Mouse (Mus musculus) stomach, embryonic 14.5 days (tissue): ENCODE results near the gene Lingo2. TPM values are rescaled to one million over a fixed set of nuclear protein-coding genes. Genes with fewer than 3 reads are reported as not detected.

ENCODE experiments used
- ATAC-seq: fragments of 200-750 bp; cut with Nextera tagmentation; 2 replicates; pipeline ENCODE4 v1.8.0; 2017; ENCODE audit warnings: low read depth, moderate TSS enrichment; ENCODE audit not compliant: insufficient number of reproducible peaks, insufficient read depth, low FRiP score
- H3K27ac ChIP-seq: fragments of 300-500 bp; sonication (generic); 2 replicates; pipeline ENCODE4 v1.5.1; 2014; ENCODE audit warnings: mild to moderate bottlenecking, low read length, moderate library complexity, mixed read lengths
- H3K27me3 ChIP-seq: fragments of 300-500 bp; sonication (generic); 2 replicates; pipeline ENCODE4 v1.6.1; 2014; ENCODE audit warnings: low read length, control low read depth, mixed read lengths; ENCODE audit not compliant: control insufficient read depth, insufficient read depth
- H3K36me3 ChIP-seq: fragments of 300-500 bp; sonication (generic); 2 replicates; pipeline ENCODE4 v1.6.1; 2014; ENCODE audit warnings: mild to moderate bottlenecking, control low read depth, low read length, moderate library complexity, mixed read lengths; ENCODE audit not compliant: control insufficient read depth, insufficient read depth
- H3K4me1 ChIP-seq: fragments of 300-500 bp; sonication (generic); 2 replicates; pipeline ENCODE4 v1.6.1; 2014; ENCODE audit warnings: low read length, control low read depth, mixed read lengths; ENCODE audit not compliant: control insufficient read depth, insufficient read depth
- H3K4me2 ChIP-seq: fragments of 300-500 bp; sonication (generic); replicated peaks from 2 replicates; pipeline ENCODE4 v1.6.1; 2014; ENCODE audit warnings: low read depth, low read length, control low read depth
- H3K4me3 ChIP-seq: fragments of 300-500 bp; sonication (generic); 2 replicates; pipeline ENCODE4 v1.5.1; 2014; ENCODE audit warnings: low read depth, low read length, control low read depth
- H3K9ac ChIP-seq: fragments of 300-500 bp; sonication (generic); replicated peaks from 2 replicates; pipeline ENCODE4 v1.6.1; 2014; ENCODE audit warnings: low read depth, mild to moderate bottlenecking, control low read depth, low read length, moderate library complexity, mixed read lengths
- H3K9me3 ChIP-seq: fragments of 300-500 bp; sonication (generic); 2 replicates; pipeline ENCODE4 v1.6.1; 2016; ENCODE audit warnings: low read depth, low read length, control low read depth; ENCODE audit not compliant: control insufficient read depth
- WGBS: fragments of 180-500 bp; shearing (Covaris S2); extraction: QIAGEN DNeasy Blood & Tissue Kit; methylation state at CpG from one replicate; pipeline ENCODE4 v1.1.7; 2014; 5-methylcytosine and 5-hydroxymethylcytosine counted together
- polyA plus RNA-seq: library from polyadenylated mRNA; unstranded; fragments of >200 nt; fragmentation: Nextera tagmentation; extraction: Ambion mirVana; gene quantifications from 2 replicates; pipeline ENCODE4 v1.2.1, GENCODE M21; 2014

Lingo2 gene
- polyA plus RNA-seq, 1 experiment from 2014 or later = 2.0 TPM

DNA sequence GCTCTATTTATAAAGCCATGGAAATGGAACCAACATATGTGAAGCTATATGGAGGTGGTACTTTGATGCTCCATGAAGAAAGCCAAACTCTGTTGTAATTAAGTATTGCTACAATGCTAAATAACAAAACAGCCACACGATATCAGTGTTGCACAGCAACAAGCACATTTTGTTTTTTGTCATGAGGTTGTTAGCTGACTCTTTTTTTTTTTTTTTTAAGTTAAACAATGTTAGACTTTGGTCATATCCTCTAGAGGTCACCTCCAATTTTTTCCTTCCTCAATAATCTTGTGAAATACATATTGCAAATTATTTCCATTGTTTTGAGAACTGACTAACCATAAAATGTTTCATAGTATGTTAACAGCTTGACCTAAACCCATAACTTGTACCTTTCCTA is 646.3 kb downstream of the Lingo2 start:
- H3K4me3 ChIP-seq = no peak overlapping the region
- H3K36me3 ChIP-seq = no peaks in the 10 kb centered on the region
- whole genome bisulfite sequencing = 94% methylated on average over 1 of the region's 1 CpGs

GRCm38 (mm10) chr4:36289701-36290053 is 661.9 kb downstream of the Lingo2 start:
- H3K9me3 ChIP-seq = no peaks in the 10 kb centered on the region
- no peak overlapping the region for H3K9ac ChIP-seq
- no peak overlapping the region for H3K27ac ChIP-seq
- H3K4me2 ChIP-seq = peak overlapping the region; percentile 46
- H3K36me3 ChIP-seq = no peaks in the 10 kb centered on the region
- peaks cover 4% of the 10 kb centered on the region; the same call in 1 of the 2 replicates for H3K4me1 ChIP-seq
- peak overlapping the region; percentile 8; the same call in 1 of the 2 replicates for H3K4me3 ChIP-seq
- H3K27me3 ChIP-seq = no peaks in the 10 kb centered on the region
- 55% methylated on average over 8 of the region's 8 CpGs for WGBS
- ATAC-seq = no peak

More for the DNA sequence above, 646.3 kb downstream of the Lingo2 start:
- H3K9me3 ChIP-seq = no peaks in the 10 kb centered on the region
- H3K4me1 ChIP-seq = no peaks in the 10 kb centered on the region
- no peak for ATAC-seq
- no peaks in the 10 kb centered on the region for H3K27me3 ChIP-seq
- no peak overlapping the region for H3K4me2 ChIP-seq
- no peak overlapping the region for H3K9ac ChIP-seq
- H3K27ac ChIP-seq = no peak overlapping the region

- no peaks in the 10 kb centered on the region for H3K36me3 ChIP-seq
- peak overlapping the region; percentile 8; the same call in 1 of the 2 replicates for H3K4me3 ChIP-seq
- H3K4me1 ChIP-seq = peaks cover 4% of the 10 kb centered on the region; the same call in 1 of the 2 replicates
- ATAC-seq = peak; percentile 86; the same call in 1 of the 2 replicates
- H3K4me2 ChIP-seq = peak overlapping the region; percentile 46
- H3K9ac ChIP-seq = no peak overlapping the region
- no peaks in the 10 kb centered on the region for H3K27me3 ChIP-seq
- no peak overlapping the region for H3K27ac ChIP-seq
- H3K9me3 ChIP-seq = no peaks in the 10 kb centered on the region
- WGBS = 11% methylated on average over 17 of the region's 17 CpGs
Measured at GRCm38 (mm10) chr4:36288813-36289700, 662.5 kb downstream of the Lingo2 start.

- ATAC-seq = no peak
- Histone ChIP-seq H3K27me3 (no peaks in the 10 kb centered on the region), H3K27ac (no peak overlapping the region), H3K4me2 (no peak overlapping the region), H3K4me3 (no peak overlapping the region), H3K4me1 (no peaks in the 10 kb centered on the region), H3K9me3 (no peaks in the 10 kb centered on the region), H3K36me3 (no peaks in the 10 kb centered on the region), H3K9ac (no peak overlapping the region)
- 67% methylated on average over 2 of the region's 2 CpGs for WGBS
Measured at GRCm38 (mm10) chr4:36262436-36263169, 688.9 kb downstream of the Lingo2 start.

DNA sequence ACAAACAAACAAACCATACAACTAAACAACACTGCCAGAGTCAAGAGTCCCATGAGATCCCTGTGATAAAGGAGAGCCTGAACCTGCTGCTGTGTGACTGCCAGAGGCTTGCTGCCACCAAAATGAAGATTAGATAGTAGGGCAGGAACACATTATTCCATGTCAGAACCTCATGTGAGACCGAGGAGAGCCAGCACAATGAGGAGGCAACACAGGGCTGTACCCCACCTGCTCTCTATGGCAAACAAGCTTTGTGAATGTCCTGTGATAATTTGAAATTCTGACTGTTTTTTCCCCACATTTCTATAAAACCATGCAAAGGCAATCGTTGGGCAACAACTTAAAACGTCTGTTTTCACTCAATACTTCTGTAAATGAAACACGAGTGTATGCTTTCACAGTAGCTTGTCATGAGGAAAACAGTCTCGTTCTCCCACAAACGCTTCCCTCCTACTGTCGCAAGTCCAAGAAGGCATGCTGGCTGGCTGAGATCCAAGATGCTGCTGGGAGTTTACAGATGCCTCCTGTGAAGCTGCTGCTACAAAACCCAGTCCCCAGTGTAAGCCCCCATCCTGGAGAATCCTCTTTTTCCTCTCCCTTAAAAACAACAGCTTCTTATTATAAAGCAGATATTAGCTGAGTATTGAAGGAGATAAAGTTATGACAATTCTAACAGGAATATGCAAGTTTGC is 765.2 kb downstream of the Lingo2 start:
- no peaks in the 10 kb centered on the region for H3K9me3 ChIP-seq
- no peak for ATAC-seq
- no peak overlapping the region for H3K9ac ChIP-seq
- H3K4me2 ChIP-seq = no peak overlapping the region
- H3K4me1 ChIP-seq = no peaks in the 10 kb centered on the region
- H3K27ac ChIP-seq = no peak overlapping the region
- no peak overlapping the region for H3K4me3 ChIP-seq
- no peaks in the 10 kb centered on the region for H3K27me3 ChIP-seq
- H3K36me3 ChIP-seq = no peaks in the 10 kb centered on the region
- WGBS = 22% methylated on average over 7 of the region's 7 CpGs

DNA sequence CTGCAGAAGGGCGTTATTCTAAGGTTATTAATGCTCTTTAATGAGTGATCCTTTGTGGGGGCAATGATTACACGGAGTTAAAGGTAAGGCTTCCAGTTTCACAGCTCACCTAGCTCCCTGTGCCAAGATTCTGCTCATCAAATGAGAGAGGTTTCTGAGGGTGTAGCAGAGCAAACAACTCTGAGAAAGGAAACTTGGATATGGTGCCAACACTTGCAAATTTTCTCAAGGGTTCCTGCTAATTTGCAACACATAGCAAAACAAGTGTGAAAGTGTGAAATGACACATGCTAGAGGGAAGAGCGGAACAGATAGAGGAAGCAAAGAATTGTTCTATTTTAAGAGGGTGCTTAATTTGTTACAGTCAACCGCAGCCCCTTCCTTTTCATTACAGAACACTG is 767.9 kb downstream of the Lingo2 start:
- no peak for ATAC-seq
- Histone ChIP-seq H3K36me3 (no peaks in the 10 kb centered on the region), H3K4me2 (no peak overlapping the region), H3K9me3 (no peaks in the 10 kb centered on the region), H3K27me3 (no peaks in the 10 kb centered on the region), H3K9ac (no peak overlapping the region), H3K4me3 (no peak overlapping the region), H3K4me1 (no peaks in the 10 kb centered on the region), H3K27ac (no peak overlapping the region)
- 48% methylated on average over 4 of the region's 4 CpGs for WGBS

DNA sequence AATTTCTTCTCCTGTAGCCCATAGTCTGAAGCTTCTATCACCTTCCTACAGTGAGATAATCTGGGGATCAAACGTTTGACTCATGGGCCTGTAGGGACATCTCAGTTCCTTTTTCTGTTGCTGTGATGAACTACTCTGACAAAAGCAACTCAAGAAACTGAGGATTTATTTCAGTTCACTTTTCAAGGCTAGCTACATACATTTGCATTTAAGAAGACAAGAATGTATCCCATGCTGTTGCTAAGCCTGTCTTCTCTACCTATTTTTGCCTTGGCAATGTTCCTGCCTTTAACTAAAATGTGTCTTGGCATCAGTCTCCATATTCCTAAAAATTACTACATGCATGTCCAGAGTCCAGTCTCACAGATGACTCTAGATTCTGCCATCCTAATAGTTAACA is 781.4 kb downstream of the Lingo2 start:
- Histone ChIP-seq H3K27me3 (no peaks in the 10 kb centered on the region), H3K36me3 (no peaks in the 10 kb centered on the region), H3K27ac (no peak overlapping the region), H3K4me1 (no peaks in the 10 kb centered on the region), H3K9ac (no peak overlapping the region), H3K4me3 (no peak overlapping the region), H3K4me2 (no peak overlapping the region), H3K9me3 (no peaks in the 10 kb centered on the region)
- no peak for ATAC-seq
- WGBS = 43% methylated on average over 1 of the region's 1 CpGs

DNA sequence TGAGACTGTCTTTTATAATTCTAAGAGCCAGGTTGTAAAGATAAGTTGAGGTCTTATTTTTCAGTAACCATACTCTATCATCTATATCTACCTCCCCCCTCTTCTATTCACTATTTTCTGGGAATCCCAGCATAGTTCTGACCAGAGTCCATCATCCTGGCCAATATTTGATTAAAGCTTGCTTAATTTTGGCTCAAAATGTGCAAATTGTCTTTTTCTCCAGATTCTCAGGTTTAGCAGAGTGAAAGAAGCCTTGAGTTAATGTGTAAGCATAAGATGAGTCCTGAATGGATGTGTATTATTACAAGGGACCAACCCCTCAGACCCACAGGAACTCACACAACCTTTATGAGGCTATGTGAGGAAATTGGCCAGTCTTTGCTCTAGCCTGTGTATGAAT is 820.2 kb downstream of the Lingo2 start:
- H3K27ac ChIP-seq = no peak overlapping the region
- no peaks in the 10 kb centered on the region for H3K27me3 ChIP-seq
- H3K9ac ChIP-seq = no peak overlapping the region
- no peak for ATAC-seq
- no peak overlapping the region for H3K4me3 ChIP-seq
- H3K36me3 ChIP-seq = no peaks in the 10 kb centered on the region
- no peak overlapping the region for H3K4me2 ChIP-seq
- H3K4me1 ChIP-seq = no peaks in the 10 kb centered on the region
- no peaks in the 10 kb centered on the region for H3K9me3 ChIP-seq
